Mouse (Mus musculus): ENCODE data around the gene Tph2.

The Tph2 gene

DNA sequence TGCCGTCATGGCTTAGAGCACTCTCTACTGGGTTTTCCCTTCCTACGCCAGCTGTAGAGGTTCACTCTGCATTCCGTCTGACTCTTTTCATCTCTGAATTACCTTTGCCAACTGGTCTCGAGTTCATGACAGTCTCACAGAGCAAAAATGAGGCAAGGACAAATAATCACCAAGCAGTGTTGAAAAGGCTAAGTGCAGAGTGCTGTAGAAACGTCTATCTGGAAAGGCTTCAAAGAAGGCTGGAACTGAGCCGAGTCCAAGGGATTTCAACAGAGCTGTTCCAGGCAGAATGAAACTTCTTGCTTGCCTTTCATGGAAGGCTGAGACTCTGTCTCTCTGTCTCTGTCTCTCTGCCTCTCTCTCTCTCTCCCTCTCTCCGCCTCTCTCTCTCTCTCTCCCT, 47.8 kb downstream of the Tph2 start:
- no peak for ATAC-seq (ENCODE audit: low TSS enrichment)

DNA sequence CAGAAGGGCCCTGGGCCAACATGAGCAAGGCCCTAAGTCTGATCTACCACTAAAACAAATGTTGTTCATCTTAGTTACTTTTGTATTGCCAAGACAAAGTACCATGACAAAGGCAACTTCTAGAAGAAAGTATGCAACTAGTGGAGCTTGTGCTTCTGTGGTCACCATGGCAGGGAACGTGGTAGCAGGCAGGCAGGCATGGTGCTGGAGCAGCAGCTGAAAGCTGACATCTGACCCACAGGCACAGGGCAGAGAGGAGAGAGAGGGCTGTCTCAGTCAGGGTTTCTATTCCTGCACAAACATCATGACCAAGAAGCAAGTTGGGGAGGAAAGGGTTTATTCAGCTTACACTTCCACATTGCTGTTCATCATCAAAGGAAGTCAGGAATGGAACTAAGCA, 56.9 kb downstream of the Tph2 start:
- ATAC-seq (ENCODE audit: low TSS enrichment): no peak

- no peak for ATAC-seq (ENCODE audit: low TSS enrichment)
These were observed 59.3 kb downstream of the Tph2 start for GRCm38 (mm10) chr10:115125550-115125949.

- no peak for ATAC-seq (ENCODE audit: low TSS enrichment)
These were observed 59.8 kb downstream of the Tph2 start for GRCm38 (mm10) chr10:115125027-115125426.

DNA sequence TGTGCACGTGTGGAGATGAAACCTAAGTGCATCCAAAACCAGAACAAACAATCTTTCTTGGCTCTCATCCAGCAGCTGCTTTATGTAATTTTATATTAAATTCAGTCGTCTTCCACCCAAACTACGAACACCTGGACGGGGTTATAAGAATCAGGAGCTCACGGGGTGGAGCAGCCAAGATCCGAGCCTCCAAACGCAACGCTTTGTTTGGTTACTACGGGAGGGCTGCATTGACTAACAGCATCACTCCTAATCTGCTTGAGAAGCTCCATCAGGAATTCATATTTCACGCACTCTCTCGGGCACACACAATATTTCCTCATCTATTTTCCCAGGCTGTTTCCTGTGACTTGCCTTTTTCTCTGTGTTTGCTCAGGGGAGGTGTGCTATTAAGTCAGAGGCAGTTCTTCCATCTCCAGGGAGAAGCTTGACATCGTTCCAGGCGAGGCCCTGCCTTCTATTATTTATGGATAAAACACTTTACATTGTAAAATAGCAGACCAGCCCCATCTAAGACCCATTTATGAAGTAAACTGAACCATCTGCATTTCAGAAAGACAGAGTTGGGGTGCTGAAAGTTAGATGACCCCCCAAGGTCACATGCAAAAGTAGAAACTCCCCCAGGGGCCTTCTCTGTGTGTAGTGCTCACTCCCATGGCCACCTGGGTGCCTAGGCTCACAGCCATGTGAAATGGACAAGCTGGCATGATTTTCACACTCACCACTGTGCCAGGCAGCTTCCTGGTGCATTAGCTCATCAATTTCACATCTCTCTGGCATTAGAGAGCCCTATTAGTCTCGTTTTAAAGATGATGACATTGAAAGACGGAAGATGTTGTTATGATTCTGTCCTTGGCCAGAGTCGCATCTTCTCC, 76.9 kb downstream of the Tph2 start:
- ATAC-seq (ENCODE audit: low TSS enrichment): no peak

- ATAC-seq (ENCODE audit: low TSS enrichment): no peak
These were observed 80.6 kb downstream of the Tph2 start for GRCm38 (mm10) chr10:115104175-115104574.

- ATAC-seq (ENCODE audit: low TSS enrichment): no peak
These were observed 84.8 kb downstream of the Tph2 start for GRCm38 (mm10) chr10:115099890-115100580.

DNA sequence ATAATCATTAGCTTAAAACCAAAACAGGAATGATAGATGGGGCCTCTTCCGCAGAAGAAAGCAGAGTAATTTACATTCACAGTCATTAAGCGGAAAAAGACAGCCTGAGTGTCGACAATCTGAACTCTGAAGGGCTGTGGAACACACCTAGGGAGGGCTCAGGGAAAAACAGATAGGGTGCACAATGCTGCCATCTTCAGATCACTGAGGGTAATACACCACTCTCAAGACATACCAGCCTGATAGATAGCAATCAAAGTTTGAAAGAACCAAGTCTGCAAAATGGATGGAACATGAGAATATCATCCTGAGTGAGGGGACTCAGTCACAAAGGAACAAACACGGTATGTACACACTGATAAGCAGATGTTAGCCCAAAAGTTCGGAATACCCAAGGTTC, 87.7 kb downstream of the Tph2 start:
- ATAC-seq (ENCODE audit: low TSS enrichment): peak; percentile 88

GRCm38 (mm10) chr10:115096191-115096590, 88.6 kb downstream of the Tph2 start:
- no peak for ATAC-seq (ENCODE audit: low TSS enrichment)

- no peak for ATAC-seq (ENCODE audit: low TSS enrichment)
These were observed 106.6 kb downstream of the Tph2 start for GRCm38 (mm10) chr10:115078232-115078631.

GRCm38 (mm10) chr10:115069123-115069911, 115.5 kb downstream of the Tph2 start:
- peak; percentile 47 for ATAC-seq (ENCODE audit: low TSS enrichment)

GRCm38 (mm10) chr10:115063936-115064335, 120.9 kb downstream of the Tph2 start:
- ATAC-seq (ENCODE audit: low TSS enrichment): no peak

DNA sequence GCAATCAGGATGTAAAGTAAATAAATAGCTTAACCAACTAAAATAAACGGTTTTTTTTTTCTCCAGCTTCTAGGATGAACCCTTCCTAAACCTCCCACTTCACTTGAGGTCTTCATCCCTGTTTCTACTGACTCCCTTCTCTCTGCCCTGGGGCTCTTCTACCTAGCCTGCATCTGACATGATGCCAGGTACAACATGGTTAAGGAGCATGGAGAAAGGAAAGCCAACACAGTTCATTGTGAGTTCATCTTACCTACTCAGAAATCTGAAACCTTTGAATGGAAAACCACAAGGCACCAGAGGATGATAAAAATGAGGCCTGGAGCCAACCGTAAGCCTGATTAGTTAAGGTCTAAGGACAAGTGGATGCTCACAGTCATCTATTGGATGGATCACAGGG, 123.3 kb downstream of the Tph2 start:
- ATAC-seq (ENCODE audit: low TSS enrichment): no peak

DNA sequence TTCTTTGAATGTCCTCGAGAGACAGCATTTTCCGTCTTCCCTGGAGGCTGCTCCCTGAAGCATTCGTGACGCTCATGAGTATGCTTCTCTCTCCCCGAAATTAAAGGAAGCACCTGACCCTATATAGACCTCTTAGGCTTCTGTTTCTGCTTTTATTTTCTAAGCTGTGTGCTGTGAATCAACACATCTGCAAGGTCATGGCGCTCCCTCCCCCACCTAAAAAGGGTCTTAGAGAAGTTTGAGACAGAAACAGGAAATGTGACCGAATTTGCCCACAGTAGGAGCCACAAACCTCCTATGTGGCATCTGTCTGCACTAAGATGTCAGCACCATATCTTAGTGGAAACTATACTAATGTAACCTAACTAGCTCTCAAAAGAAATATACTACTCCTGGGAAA, 124.1 kb downstream of the Tph2 start:
- no peak for ATAC-seq (ENCODE audit: low TSS enrichment)

DNA sequence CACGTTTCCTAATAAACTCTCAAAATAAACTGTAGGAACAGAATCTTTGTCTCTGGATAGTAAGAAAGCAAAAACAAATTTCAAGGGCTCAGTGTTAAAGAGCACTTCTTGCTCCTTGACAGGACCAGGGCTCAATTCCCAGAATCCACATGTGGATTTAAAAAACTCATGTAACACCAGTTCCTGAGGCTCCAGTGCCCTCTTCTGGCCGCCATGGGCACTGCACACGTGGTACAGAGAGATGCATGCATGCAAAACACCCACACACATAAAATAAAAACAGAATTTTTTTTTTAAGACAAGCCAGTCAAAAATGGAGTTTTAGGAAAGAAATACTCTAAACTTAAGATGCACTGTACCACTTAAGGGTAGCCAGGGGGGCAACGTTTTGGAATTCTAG, 133.2 kb downstream of the Tph2 start:
- no peak for ATAC-seq (ENCODE audit: low TSS enrichment)

DNA sequence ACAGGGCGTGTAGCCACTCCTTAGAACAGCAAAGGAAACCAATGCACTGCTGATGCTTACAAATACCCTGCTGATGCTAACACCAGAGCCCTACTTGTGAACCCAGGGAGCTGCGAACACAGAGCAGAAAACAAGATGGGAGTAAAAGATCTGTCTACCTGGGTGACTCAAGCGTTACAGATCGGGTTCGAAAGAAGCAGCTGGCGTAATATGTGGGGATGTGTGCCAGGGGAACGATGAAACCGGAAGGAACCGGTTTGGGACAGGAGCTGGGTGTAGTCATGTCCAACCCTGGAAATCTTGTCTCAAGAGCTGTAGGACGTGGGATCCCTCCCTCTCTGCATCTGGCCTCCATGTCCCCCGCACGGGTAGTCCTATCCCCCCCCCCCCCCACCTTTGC, 134.1 kb downstream of the Tph2 start:
- peak; percentile 4; the same call in 1 of the 2 replicates for ATAC-seq (ENCODE audit: low TSS enrichment)

GRCm38 (mm10) chr10:115050178-115050577, 134.6 kb downstream of the Tph2 start:
- peak; percentile 50 for ATAC-seq (ENCODE audit: low TSS enrichment)

DNA sequence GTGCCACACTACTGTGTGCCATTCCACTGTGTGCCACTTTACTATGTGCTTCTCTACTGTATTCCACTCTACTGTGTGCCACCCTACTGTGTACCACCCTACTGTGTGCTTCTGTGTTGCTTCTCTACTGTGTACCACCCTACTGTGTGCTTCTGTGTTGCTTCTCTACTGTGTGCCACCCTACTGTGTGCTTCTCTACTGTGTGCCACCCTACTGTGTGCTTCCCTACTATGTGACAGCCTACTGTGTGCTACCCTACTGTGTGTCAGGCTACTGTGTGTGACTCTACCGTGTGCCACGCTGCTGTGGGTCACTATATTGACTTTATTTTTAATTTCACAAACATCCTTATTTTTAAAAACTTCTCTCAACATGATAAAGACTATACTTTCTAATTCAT, 136.3 kb downstream of the Tph2 start:
- no peak for ATAC-seq (ENCODE audit: low TSS enrichment)

DNA sequence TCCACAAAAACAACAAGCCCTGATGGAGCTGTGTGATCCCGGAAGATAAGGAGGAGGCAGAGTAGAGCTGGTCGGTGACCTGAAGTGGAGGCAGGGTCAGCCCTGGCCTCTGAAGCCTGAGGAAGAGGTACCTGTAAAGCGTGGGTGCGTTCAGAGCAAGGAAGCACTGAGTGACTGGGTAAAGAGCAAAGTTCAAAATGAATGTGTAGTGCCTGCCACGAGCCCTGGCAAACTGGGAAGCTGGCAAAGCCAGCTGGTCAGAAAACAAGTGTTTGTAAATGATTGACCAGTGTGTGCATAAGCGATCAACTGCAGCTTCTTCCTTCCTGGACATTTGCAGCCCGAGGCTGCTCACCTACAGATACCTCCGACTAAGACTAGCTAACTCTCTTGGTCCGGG, 149.1 kb downstream of the Tph2 start:
- ATAC-seq (ENCODE audit: low TSS enrichment): no peak

Data from frontal cortex, adult (tissue).